Mouse (Mus musculus): ENCODE measurements at regions not wholly inside any gene's neighbourhood (a gene's known extent, or its start where the extent isn't known, plus 50 kb on each side); places are given as distances from the start of the nearest gene placed in this dataset.

DNA sequence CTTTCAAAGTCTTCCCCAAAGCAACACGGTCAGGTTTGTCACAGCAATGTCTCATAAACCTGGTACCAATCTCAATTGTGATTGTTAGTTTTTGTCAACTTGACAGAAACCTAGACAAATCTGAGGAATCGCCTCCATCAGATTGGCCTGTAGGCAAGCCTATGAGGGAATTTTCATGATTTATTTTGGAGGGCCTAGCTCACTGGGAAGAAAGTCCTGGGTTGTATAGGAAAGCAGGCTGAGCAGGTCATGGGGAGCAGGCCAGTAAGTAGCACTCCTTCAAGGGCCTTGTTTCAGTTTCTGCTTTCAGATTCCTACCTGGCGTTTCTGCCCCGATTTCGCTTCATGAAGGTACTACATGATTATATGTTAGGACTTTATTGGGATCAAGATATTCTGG is 144.1 kb upstream of the Cdkn2b start:
- DNase-seq (ENCODE audit: extremely low spot score in 1 of 2, low spot score in 1 of 2), result no peak

DNA sequence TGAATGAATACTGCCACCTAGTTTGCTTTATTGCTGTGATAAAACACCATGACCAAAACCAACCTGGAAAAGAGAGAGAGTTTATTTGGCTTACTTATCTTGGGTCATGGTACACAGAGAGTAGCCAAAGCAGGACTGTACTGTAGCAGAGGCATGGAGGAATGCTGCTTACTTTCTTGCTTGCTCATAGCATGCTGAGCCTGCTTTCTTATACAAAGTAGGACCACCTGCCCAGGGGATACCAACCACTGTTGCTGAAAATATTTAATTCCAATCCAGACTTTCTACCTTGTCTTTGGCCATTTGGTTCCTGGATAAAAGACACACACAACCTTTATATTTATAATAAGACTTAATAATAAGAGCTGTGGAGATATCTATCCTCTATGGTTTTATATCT is 142.2 kb upstream of the Cdkn2b start:
- DNase-seq (ENCODE audit: extremely low spot score in 1 of 2, low spot score in 1 of 2), result no peak

DNA sequence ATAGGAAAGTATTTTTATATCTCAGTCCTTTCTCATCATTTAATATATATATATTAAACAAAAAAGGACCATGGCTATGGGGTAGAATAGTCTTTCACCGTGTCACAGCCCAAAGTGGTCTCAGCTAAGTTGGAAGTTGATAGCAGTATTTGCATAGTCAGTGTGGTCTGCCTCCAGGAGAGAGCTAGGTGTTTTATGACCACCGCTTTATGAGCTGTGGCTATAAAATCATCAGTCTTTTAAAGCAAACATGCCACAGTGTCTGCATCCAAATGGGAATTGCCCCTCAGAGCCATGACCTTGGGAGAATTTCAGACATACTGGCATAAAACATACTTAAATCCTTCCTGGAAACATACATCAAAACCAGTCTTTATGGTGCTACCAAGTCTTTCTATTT is 140.9 kb upstream of the Cdkn2b start:
- DNase-seq (ENCODE audit: extremely low spot score in 1 of 2, low spot score in 1 of 2), result no peak

DNA sequence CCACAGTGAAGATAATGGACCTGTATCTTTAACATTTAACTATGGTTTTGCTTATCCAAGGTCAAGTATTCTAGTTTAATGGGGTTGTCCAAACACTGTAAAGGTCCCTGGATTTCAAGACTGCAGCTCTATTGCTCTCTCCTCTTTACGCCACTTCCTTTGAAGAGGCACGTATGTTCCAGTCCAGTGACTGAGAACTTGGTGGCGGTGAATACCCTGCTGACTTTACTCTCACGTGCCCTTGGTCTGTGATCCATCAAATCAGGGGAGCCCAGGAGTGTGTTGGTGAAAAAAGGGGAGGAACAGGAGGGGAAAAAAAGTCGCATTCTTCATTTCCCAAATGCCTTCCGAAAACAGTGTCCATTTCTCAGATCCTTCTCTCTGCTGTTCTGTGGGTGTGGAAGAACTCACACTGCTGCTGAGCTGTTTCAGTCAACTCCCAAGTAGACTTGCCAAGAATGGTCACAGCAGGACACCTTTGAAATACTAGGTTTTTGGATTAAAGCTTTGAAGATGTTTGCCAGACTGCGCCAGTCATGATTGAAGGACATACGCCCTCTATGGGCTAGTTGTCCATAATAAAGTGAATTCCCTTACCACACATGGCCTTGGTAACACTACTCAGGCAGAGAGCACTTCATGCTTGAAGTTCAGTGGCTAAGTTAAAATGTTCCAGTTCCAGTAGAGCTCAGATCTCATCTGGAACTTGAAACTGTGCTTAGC is 136.1 kb upstream of the Cdkn2b start:
- no peak for DNase-seq (ENCODE audit: extremely low spot score in 1 of 2, low spot score in 1 of 2)

DNA sequence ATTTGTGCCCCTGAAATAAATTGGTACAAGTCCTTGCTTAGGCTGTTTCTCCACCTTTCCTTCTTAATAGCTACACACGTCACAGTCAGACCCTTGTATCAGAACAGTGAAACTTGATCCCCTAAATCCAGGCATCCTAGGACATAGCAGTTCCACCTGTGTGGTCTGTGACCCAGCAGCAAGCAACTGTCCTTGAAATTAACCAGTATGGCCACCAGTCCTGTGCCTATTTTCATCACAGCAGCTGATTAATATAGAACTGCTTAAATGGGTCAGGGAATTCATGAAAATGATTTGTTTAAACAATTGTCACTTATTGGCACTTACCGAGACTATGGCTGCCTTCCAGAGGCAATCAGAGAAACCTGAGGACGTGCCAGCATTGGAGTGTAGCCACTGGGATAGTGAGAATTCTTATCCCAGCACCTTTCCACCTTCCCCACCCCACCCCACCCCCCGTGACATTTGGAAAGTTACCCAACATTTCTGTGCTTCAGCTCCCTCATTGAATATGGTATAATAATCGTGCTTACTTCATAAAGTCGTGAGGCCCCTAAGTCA is 135.4 kb upstream of the Cdkn2b start:
- DNase-seq (ENCODE audit: extremely low spot score in 1 of 2, low spot score in 1 of 2), result no peak

DNA sequence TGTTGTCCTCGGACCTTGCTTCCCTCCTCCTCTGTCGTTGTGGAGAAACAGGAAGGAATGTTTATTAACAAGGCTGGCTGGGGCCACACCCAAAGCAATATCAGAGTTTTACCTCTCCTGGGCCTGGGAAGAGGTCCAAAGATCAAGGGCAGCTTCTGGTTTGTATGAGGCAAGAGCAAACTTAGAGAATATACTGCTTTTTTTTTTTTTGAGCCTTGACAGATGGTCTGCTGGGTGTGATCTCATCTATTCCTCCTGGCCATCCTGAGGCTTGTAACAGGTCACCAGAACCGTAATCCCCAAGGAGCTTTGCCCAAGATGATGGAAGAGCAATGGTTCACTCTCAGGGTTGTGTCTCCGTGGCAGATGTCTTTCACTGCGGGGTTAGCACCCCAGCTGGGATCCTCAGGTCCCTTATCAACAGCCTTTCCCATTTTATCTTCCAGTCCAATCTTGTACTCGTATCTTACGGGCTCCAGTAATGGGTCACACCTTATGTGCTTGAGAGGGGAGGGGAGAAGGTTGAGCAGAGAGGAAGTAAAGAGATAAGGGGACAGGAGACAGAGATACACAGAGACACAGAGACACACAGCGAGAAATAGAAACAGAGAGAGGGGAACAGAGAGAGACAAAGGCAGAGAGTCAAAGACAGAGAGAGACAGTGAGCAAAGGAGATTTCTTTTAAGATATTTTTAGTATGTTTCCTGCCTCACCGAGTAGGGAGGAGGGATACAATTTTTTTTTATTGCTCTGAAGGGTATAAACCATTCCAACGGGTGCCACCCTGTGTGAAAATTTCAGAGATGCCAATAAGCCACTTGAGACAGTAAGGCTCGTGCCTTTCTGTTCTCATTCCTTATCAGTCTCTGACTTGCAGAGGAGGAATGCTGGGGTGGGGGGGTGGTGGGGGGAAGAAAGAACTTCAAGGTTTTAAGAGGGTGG is 134.6 kb upstream of the Cdkn2b start:
- no peak for DNase-seq (ENCODE audit: extremely low spot score in 1 of 2, low spot score in 1 of 2)

DNA sequence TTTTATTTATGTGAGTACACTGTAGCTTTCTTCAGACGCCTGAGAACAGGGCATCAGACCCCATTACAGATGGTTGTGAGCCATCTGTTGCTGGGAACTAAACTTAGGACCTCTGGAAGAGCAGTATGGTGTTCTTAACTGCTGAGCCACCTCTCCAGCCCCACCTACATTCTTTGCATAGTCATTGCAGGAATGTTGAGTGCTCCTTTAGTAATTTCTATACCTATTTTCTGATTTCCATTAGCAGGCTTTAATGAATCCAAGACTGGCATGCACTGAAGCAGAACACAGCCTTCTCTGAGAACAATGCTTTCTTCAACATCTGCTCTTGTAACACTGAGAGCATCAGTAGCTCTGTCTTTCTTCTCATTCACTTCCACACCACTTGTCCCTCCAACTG is 131.7 kb upstream of the Cdkn2b start:
- no peak for DNase-seq (ENCODE audit: extremely low spot score in 1 of 2, low spot score in 1 of 2)

DNA sequence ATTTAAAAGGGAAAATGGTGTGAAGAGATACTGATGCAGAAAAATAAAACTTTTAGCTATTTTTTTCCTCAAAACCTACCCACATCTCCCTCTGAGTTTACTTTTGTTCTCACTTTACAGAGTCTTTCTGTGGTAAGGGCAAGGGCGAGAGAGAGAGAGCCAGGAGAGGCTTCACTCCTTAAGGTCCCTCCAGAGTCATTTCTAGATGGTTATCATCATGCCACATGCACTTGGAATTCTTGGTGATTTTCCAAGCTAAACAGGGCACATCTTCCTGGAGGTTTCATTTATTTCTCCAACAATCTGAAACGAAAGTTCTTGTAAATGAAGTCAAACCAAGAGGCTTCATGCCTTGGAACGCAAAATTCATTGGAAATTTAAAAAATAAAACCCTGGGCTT is 130.0 kb upstream of the Cdkn2b start:
- DNase-seq (ENCODE audit: extremely low spot score in 1 of 2, low spot score in 1 of 2), result no peak

DNA sequence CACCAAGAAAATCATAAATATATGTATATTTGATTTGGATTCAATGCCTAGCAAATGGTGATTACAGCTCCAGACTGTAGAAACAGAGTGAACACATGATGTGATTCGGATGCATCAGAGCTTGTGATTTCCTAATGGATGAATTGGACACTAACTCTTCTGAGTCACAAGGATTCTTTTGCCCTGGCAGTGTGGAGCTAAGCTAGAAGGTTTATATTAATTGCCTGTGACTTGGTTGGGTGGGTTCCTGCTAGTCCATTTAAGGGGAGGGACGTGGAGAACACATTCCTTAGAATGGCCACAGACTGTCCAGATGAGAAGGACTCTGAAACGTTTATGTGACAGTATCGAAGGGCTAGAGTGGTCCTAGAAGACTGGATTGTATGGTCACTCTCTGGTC is 129.5 kb upstream of the Cdkn2b start:
- DNase-seq (ENCODE audit: extremely low spot score in 1 of 2, low spot score in 1 of 2), result no peak

DNA sequence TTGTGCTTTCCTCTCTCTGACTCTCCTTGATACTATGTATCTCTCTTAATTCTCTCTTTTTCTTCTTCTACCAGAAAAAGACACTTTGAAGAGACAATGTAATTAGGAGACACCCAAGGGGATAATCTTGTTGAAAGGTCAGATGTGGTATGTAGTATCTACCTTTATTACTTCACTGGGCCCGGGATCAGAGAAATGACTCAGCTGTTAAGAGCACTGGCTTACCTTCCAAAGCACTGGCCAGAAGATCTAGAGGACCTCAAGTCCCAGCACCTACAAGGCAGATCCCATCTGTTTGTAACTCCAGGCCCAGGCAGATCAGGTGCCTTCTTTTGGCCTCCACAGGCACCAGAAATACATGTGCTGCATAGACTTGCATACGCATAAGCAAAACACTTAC is 127.8 kb upstream of the Cdkn2b start:
- DNase-seq (ENCODE audit: extremely low spot score in 1 of 2, low spot score in 1 of 2), result no peak

DNA sequence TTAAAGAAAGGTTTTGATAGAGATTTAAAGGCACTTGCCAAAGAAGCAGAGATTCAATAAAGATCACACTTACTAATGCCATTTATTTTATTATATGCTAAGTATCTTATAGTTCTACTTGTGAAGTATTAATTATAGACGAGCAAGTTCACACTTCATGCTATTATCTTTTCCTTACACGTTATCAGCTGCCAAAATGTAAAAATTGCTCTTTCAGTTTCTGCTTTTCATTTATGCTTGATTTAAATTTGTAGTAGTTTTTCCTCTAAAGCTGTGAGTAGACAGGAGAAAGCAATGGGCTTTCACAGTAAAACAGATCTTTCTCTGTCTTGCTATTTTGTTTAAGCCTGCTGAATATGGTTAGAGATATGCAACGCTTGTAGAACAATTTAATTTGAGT is 125.9 kb upstream of the Cdkn2b start:
- DNase-seq (ENCODE audit: extremely low spot score in 1 of 2, low spot score in 1 of 2), result no peak

DNA sequence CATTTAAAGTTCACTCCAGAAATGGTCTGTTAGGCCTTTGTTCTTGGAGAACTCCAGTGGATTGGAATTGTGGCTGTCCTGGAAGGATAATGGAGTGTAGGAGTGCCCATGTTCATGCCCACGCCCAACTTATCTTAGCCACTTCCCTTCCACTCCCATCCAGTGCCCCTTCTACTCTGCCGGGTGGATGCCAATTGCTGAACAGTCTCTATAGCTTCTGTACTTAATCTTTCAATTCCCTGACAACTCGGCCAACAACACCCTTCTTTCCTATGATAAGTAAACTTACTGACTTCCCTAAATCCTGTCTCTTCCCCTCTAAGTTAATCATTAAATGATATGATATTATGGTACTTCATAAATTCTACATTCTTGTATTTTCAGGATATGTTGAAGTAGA is 123.3 kb upstream of the Cdkn2b start:
- no peak for DNase-seq (ENCODE audit: extremely low spot score in 1 of 2, low spot score in 1 of 2)

DNA sequence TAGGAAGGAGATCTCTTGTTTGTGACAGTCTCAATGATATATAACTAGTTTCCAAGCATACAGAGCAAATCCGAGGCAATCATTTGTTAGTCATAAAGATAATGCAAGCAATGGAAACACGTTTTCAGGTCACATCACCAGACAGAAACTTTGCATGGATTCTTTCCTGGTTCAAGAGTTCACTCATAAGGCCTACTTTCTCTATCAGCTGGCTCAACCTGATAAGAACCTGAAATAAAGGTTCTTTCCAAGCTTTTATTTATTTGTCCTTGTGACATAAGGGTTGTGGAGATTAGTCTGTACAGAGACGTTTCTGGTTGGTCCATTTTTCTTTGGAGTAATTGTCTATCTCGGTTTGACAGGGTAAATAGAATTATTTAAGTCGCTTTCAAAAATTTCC is 122.7 kb upstream of the Cdkn2b start:
- no peak for DNase-seq (ENCODE audit: extremely low spot score in 1 of 2, low spot score in 1 of 2)

DNA sequence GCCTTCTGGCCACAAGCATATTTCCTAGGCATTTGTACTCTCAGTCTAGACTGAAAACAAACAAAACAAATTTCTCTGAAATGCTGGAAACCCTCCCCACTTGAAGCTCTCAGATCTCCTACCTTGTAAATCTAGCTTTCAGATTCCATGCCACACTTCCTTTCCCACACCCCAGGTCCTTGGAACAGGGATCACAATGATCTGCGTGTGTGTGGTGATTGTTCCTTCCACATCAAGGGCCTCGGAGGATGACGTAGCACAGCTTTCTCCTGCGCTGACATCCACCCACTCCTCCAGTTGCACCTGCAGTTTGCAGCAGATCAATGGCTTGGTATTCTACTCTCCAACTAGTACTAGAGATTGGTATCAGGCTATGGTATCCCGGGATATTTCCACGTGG is 120.7 kb upstream of the Cdkn2b start:
- DNase-seq (ENCODE audit: extremely low spot score in 1 of 2, low spot score in 1 of 2), result no peak

DNA sequence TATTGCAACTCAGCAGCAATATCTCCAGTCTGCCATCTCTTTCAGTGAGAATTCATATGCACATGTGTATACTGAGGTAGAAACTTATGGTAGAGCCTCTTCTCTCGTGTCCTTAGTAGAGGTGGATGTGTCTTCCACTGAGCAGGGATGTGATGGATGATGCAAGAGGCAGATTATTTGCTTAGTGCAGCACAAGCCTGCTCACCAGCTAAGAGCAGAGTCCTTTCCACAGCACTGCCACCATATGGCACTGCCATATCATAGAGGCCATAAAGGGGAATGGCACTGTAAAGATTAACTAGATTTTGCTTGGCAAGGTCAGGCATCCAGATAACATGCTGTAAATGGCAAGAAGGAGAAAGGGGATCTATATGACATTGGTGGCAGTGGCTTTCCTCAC is 117.6 kb upstream of the Cdkn2b start:
- no peak for DNase-seq (ENCODE audit: extremely low spot score in 1 of 2, low spot score in 1 of 2)

DNA sequence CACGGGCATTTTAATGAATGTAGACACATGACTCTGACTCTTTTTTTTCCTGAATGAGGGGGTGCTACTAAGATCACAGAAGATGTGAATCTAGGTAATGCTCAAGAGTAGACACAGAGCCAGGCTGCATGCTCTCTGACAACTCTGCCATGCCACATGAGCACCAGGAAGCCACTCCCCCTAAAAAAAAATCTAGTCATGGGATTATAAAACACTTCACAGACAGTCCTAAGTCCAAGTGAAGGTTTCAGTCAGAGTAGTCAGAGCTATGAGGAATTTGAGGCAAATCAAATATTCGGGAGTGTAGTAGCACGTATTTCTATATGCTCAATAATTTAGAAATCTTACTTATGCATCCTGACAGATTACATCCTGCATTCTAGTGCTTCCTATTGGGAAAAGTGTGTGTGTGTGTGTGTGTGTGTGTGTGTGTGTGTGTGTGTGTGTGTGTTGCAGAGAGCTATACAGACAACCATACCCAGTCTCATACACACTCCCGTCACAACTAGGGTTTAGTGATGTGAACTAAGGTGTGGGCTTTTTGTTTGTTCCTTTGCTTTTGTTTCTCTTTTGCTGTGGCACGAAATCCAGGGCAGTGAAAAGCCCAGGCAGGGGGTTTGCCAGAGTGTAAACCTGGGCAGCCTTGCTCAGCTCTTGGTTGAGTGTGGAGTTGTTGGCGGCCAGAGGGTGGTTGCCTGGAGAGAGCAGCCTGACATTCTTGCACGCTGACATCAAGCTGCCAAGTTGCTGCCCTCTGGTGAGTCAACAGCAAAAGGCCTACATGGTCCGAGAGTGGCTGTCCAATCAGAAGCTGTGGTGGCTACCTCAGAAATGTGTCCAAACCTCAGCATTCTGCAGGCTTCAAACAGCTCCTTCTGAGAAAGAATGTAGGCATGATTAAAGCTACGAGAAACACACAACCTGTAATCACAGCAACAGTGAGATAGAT is 116.8 kb upstream of the Cdkn2b start:
- peak in 1 of 2 experiments; percentile 8 for DNase-seq (ENCODE audit: extremely low spot score in 1 of 2, low spot score in 1 of 2)

DNA sequence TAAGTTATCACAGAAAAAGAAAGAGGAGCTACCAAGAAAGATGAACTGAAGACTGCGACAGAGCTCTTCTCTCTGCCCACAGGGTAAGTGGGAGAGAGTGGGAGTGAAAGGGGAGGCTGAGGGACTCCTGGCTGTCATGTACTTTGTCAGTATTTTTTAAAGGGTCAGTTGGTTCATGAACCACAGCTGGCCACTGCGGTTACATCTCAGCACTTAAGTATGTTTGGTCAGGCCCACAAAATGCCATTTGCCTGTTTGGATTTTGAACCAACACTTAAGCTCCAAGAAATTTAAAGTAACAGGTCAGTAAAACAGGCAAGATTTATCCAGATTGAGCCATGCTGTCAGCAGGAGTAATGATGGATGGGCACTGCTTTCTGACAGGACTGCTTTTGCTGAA is 115.1 kb upstream of the Cdkn2b start:
- no peak for DNase-seq (ENCODE audit: extremely low spot score in 1 of 2, low spot score in 1 of 2)

DNA sequence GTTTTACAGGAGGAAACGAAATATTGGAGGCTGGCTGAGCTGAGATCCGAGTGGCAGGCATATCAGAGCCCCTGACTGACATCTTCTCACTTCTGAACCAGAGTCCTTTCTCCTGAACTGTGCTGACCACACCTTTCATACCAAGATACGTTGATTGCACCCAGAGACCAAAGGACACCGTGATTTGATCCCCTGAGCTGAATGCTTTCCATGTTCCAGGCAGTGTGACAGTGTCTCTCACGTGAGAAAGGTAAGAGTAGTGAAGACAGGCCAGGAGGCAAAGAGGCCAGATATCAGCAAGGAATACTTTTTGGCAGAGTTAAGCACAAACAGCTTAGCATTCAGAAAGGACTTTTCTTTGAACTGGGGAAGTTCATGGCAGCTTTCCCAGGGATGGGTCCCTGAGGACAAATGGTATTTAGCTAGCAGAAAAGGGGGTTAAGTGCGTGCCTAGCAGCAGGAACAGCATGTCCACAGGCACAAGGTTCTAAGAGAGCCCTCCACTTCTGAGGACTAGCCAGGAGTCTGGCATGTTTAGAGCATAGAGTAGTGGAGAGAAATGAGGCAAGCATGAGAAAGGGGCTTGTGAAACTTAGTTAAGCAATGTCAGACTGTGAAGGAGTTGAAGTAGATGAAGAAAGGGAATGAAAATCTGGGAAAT is 111.0 kb upstream of the Cdkn2b start:
- DNase-seq (ENCODE audit: extremely low spot score in 1 of 2, low spot score in 1 of 2), result no peak

DNA sequence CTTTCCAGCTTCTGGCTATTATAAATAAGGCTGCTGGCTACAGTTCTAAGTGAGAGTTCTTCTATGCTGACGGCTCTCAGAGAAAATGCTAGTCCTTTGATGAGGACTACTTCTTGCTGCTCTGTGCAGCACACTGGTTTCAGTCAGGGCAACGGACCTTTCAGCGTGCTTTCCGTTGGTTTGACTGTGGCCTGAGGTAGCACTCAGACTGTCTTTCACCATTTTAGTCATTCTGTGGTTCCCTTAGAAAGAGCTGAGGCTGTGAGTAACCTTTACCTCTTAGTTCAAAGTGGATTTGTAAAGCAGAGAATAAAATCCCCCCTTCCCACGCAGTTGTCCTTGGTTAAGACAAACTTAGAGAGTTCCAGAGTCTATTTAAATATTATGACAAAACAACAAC is 110.0 kb upstream of the Cdkn2b start:
- no peak for DNase-seq (ENCODE audit: extremely low spot score in 1 of 2, low spot score in 1 of 2)

DNA sequence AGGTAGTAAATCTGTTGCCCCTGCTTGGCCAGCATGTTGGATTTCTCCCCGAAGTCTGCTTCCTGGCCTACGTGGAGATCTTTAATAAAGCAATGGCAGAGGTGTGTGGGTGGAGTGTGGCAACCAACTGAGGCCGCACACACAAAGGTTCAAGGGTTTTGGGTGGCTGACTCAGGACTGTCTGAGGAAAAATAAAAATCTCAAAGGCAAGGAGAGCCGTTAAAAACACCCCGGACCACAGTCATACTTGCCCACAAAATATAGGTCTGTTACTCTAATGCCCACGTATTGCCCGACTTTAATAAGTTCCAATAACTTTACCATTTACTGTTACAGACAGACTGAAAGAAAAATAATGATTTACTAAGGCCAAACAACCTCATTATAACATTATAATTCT is 108.7 kb upstream of the Cdkn2b start:
- no peak for DNase-seq (ENCODE audit: extremely low spot score in 1 of 2, low spot score in 1 of 2)

All from layer of hippocampus, postnatal 25 days (tissue).